Mouse (Mus musculus) ovary, postnatal 36 days (tissue): ENCODE measurements around the gene Arnt2.

ENCODE experiments used
- DNase-seq: peaks from one replicate; pipeline ENCODE4 v3.0.0; 2022; ENCODE audit warnings: low spot score, mixed read lengths

Gene Arnt2

DNA sequence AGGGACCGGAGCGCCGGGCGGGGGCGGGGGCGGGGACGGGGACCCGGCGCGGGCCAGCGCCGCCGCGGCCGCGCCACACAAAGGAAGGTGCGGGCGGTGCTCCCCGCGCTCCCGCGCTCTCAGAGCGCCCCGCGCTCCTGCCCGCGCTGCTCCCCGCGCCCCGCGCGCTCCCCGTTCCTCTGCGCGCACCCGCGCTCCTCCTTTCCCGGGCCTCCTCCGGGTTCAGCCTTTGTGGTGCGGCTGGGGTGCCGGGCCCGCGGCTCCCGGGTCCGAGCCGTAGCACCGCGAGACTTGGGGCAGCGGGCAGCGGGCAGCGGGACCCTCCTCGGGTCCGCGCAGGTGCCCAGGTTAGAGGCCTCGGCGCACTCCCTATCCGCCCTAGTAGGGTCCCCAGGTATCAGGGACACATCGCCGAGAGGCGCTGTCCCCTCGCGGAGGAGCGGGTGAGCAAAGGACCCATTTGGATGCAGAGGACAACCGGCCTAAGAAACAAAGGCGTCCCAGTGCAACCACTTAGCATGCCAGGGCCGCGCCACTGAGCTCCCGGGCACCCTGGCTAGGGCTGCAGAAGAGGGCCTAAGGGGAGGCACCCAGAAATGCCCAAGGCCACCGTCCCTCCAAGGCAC, at the start of gene Arnt2:
Gene Arnt2 (minus strand): TSS at position 281 of the 626 bp plus-strand sequence.
- DNase-seq, result peak; percentile 41

- no peak for DNase-seq
Measured at GRCm38 (mm10) chr7:84451681-84452080, 41.7 kb upstream of the Arnt2 start.

- DNase-seq, result no peak
Measured at GRCm38 (mm10) chr7:84449066-84449465, 39.1 kb upstream of the Arnt2 start.

DNA sequence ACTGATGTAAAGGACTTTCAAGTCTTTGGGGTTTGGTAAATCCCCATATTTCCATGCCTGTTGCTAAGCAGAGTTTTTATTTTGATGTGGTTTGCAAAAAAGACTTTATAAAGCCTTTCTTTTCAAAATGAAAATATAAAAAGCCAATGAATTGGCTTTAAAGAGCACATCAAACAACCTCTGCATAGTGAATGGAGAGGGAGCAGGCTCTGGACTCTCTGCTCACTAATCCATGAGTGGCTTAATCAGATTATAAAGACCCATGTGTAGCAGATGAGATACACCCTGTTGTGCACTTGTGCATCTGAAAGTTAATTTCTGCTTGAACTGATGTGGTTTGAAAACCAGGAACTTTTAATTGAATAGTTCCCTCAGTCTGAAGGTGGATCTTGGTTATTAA, 38.5 kb upstream of the Arnt2 start:
- DNase-seq, result no peak

GRCm38 (mm10) chr7:84447740-84448435, 37.9 kb upstream of the Arnt2 start:
- DNase-seq, result no peak

- peak; percentile 29 for DNase-seq
Measured at GRCm38 (mm10) chr7:84447060-84447459, 37.1 kb upstream of the Arnt2 start.

DNA sequence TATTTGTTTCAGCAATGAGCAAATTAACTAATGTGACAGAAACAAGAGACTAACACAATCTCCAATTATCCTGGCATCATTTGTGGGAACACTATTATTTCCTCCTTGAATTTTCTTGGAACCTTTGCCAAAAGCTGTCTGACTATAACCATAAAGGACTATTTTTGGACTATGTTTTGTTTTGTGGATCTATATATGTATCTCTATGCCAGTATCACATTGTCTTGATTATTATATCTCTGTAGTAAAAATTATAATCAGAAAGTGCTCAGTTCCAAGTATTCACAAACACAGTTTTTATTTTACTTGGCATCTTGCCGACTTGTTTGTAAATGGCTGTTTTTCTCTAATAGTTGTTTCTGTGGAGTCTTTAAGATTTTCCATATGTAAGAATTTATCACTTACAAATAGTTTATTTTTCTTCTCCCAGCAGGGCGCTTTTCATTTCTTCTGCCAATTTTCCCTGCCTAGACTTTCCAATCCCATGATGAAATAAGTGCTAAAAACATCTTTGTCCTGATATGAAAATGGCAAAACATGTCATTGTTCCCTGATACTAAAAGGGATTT, 32.5 kb upstream of the Arnt2 start:
- DNase-seq, result no peak

DNA sequence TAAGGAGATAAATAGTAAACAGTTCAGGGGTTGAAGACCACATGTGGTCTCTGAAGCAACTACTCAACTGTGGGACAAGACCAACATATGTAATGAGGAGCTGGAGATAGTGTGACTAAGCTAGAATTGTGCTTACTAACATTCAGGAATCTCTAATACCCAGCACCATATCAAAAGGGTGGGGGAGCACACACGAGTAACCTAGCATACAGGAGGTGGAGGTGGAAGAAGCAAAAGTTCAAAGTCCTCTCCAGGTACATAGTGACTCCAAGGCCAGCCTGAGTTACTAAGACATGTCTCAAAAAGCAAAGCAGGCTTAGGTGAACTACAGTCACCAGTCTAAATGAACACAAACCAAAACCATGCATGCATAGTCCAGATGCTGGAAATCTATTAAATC, 29.6 kb upstream of the Arnt2 start:
- no peak for DNase-seq

DNA sequence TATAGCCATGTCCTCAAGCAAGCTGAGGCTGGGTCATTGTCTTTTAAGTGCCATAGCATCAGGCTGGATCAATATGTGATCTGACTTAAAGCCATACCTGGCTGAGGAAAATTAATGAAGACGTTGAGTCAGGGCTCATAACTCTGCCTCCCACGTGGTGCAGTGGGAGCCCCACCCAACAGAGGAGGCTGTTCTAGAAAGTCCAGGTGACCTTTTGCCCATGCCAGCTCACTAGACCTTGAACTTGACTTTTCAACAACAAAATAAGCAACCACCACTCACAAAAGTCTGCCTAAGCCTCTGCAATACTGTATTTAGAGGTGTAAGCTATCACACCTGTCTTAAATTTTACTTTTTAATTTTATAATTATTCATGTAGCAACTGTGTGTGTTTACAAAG, 24.9 kb upstream of the Arnt2 start:
- no peak for DNase-seq

DNA sequence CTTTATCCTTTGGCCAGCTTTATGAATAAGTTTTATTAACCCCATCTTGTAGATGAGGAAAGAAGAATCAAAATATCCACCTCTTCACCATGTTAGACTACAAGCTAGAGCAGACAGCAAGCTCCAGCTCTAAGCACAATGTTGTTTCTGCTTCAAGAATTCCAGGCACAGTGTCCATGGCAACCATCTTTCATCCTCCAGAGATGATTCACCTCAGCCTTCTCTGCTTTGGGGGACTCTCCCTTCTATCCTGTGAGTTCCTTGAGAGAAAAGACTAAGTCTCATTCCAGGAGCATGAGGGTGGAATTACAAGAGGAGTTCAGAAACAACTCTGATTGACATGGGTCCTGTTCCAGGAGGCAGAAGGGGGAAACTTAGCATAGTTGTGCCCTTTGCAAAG, 22.2 kb upstream of the Arnt2 start:
- DNase-seq, result no peak

DNA sequence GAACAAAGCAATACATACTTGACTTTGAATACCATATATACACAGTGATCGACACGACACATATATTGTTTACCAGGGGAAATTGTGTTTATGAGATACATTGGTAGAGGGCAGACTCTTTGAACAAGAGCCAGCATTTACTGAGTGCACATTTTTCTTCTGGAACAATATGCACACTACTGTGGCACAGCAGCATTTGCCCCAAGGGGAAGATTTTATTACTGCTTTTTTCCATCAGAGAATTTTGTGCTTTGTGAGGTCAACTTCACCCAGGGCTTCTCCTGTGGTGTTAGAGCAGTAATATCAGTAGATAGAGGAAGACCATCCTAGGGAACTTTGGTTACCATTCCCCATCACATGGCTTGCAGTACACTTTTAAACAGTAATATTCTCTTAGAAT, 17.2 kb upstream of the Arnt2 start:
- no peak for DNase-seq

GRCm38 (mm10) chr7:84424670-84425385, 14.9 kb upstream of the Arnt2 start:
- DNase-seq, result peak; percentile 9

- no peak for DNase-seq
Measured at GRCm38 (mm10) chr7:84421753-84422152, 11.8 kb upstream of the Arnt2 start.

DNA sequence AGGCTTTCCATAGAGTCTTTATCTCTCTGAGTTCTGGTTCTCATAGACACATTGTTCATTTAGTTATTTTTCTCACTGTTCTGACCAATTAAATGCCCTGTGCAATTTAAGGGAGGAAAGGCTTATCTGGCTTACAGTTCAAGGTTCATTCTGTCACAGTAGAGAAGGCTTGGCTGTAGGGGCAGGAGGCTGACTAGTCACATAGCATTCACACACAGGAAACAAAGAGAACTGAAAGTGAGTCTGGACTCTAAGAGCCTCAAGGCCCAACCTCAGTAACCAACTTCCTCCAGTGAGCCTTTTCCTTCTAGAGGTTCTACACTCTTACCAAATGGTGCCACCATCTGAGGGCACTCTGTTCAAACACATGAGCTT, 11.3 kb upstream of the Arnt2 start:
- DNase-seq, result no peak

- DNase-seq, result no peak
Measured at GRCm38 (mm10) chr7:84420581-84421290, 10.8 kb upstream of the Arnt2 start.

DNA sequence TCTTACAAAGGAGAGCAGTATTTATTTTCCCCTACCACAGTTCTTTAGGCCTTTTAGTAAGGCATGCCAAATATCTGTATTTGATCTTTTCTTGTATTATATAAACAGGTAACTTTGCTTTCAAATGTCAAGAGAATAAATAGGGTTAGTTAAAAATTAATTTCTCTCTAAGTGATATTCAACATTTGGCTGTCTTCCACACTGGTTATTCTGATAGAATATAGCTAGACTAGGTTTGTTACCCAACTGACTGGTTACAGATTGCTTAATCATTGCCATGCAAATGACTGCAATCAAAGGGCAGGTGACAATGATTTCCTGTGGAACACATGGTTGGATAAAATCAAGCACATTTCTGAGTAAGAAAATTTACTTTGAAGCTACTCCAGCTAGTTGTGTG, 7.5 kb upstream of the Arnt2 start:
- no peak for DNase-seq

DNA sequence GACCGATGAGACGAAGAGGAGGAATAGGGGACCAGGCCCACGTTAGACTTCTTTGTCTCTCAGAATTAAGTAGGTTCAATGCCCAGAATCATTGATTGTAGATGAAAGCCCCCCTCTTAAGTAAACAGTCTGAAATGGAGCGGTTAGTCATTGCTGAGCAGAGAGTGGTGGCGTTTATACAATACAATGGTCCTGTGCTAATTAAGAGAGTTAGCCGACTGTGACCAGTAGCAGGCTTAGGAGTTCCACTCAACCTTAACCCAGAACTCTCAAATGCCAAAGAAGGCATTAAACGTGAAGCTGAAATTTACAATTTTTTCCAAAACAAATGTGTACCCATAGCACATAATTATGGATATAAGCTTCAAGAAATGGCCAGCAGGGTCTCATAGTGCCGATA, 2.6 kb upstream of the Arnt2 start:
- no peak for DNase-seq

DNA sequence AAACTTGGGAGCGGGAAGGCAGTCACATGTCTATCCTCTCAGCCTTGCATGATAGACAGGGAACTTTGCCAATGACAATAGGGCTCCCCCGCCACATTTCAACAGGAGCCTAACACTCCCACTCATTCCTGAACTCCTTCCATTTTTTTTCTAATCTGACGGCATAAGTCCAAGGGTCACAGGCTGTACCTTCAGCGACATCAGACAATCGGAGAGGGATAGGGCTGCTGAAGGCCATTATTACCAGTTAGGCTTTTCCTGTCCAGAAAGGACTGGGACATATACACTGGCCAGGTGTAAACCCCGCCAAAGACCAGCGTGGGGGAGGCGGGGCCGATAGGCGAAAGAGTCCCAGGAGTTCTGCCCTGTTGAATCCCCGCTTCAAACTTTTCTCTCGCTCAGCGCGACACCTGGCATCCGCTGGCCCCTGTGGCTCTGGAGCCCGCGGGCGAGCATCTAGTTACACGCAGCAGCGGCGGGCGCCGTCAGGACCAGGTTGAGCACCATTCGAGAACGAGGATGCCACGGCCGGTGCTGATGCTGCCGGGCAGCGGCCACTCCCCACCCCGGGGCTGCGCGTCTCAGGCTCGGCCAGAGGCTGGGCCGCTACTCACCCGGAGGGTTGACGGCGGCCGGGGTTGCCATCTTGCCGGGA, 608 bp downstream of the Arnt2 start:
- no peak for DNase-seq

DNA sequence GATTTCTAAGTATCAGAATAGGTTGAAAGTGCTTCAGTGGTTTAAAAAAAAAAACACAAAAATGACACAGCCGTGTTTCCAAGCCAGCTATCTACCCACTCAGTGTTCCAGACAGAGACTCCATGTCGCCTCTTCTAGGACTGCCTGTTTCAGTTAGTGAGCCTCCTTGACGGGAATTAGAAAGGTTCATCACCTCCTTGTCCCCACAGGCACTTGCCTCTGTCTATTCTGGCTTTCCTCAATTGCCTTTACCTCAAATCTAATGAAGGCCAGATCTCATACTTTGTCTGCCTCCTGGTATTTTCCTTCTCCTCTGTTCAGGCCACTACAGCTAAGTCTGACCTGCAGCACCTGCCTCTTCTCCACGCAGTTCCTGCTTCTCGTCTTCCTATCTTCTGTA, 1.7 kb downstream of the Arnt2 start:
- no peak for DNase-seq

GRCm38 (mm10) chr7:84403371-84403770, 6.6 kb downstream of the Arnt2 start:
- DNase-seq, result no peak

- no peak for DNase-seq
Measured at GRCm38 (mm10) chr7:84401641-84402455, 8.1 kb downstream of the Arnt2 start.
